Mouse (Mus musculus): ENCODE measurements around the gene Ttc22.

DNA sequence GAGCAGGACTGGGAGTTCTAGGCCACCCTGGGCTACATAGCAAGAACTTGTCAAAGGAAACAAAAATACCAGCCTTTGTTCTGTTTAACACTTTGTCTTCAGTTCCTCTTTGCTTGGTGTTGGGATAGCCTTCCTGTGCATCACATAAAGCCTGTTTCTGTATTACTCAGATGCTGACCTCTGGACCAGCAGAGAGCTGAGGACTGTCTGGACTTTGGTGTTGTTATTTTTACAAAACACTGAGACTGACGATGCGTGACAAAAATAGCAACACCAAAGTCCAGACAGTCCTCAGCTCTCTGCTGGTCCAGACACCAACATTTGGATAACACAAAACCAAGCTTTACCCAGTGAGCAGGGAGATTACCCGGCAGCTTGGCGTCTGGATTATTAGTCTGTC, 21.5 kb upstream of the Ttc22 start:
- TF ChIP-seq CTCF (IDR thresholded peaks at IDR 0.05; ENCODE audit: low read depth): no peak
- no peak for TF ChIP-seq EP300 (optimal IDR thresholded peaks at IDR 0.05)

All from stomach, postnatal 0 days (tissue).